Mouse (Mus musculus): ENCODE results near the gene Hist1h3e.
"Not testable (repeated sequence)": the region's sequence is repeated elsewhere in the genome, so short reads cannot be mapped to it uniquely, and the experiment has no call there.

Hist1h3e gene

GRCm38 (mm10) chr13:23561883-23562659, at the start of gene Hist1h3e:
Gene Hist1h3e (minus strand): TSS chr13:23562369.
- peak; percentile 96 for DNase-seq

- DNase-seq, result no peak
Observed at GRCm38 (mm10) chr13:23611638-23612037, 49.5 kb upstream of the Hist1h3e start.

GRCm38 (mm10) chr13:23610393-23610792, 48.2 kb upstream of the Hist1h3e start:
- no peak for DNase-seq

- no peak for DNase-seq
Observed at GRCm38 (mm10) chr13:23609844-23610243, 47.7 kb upstream of the Hist1h3e start.

- no peak for DNase-seq
Observed at GRCm38 (mm10) chr13:23609209-23609608, 47.0 kb upstream of the Hist1h3e start.

- DNase-seq, result no peak
Observed at GRCm38 (mm10) chr13:23605052-23605451, 42.9 kb upstream of the Hist1h3e start.

GRCm38 (mm10) chr13:23604452-23604851, 42.3 kb upstream of the Hist1h3e start:
- DNase-seq, result no peak

- DNase-seq, result no peak
Observed at GRCm38 (mm10) chr13:23603182-23603699, 41.1 kb upstream of the Hist1h3e start.

GRCm38 (mm10) chr13:23597957-23598356, 35.8 kb upstream of the Hist1h3e start:
- peak; percentile 83 for DNase-seq

- no peak for DNase-seq
Observed at GRCm38 (mm10) chr13:23595622-23596372, 33.6 kb upstream of the Hist1h3e start.

GRCm38 (mm10) chr13:23595185-23595584, 33.0 kb upstream of the Hist1h3e start:
- DNase-seq, result no peak

- DNase-seq, result no peak
Observed at GRCm38 (mm10) chr13:23593051-23593770, 31.0 kb upstream of the Hist1h3e start.

- DNase-seq, result no peak
Observed at GRCm38 (mm10) chr13:23592614-23593013, 30.4 kb upstream of the Hist1h3e start.

- DNase-seq, result not testable (repeated sequence)
Observed at GRCm38 (mm10) chr13:23591886-23592285, 29.7 kb upstream of the Hist1h3e start.

GRCm38 (mm10) chr13:23591206-23591605, 29.0 kb upstream of the Hist1h3e start:
- DNase-seq, result no peak

- peak; percentile 47 for DNase-seq
Observed at GRCm38 (mm10) chr13:23586940-23587225, 24.7 kb upstream of the Hist1h3e start.

- peak; percentile 60 for DNase-seq
Observed at GRCm38 (mm10) chr13:23586099-23586939, 24.1 kb upstream of the Hist1h3e start.

GRCm38 (mm10) chr13:23585442-23586098, 23.4 kb upstream of the Hist1h3e start:
- peak; percentile 92 for DNase-seq

GRCm38 (mm10) chr13:23585029-23585441, 22.9 kb upstream of the Hist1h3e start:
- DNase-seq, result peak; percentile 87

- DNase-seq, result peak; percentile 47
Observed at GRCm38 (mm10) chr13:23584331-23584730, 22.2 kb upstream of the Hist1h3e start.

GRCm38 (mm10) chr13:23583387-23584068, 21.4 kb upstream of the Hist1h3e start:
- no peak for DNase-seq

Data from embryo, embryonic 11 days (tissue).